In genomic region chr9:90197866-90198383, GRCm38 (mm10) we compare ENCODE assay signal across 15 mouse cellular contexts. TPM values are rescaled to one million over a fixed set of nuclear protein-coding genes. Genes with fewer than 3 reads are reported as not detected.
A peak's percentile ranks its signal among the peaks of the same experiment; 100 is the strongest.
DNase-seq lines count a peak whose midpoint lies in the region; ATAC-seq and TF ChIP-seq lines count a peak whose summit lies in the region.
"Had no signal": no experiment of that assay in that cellular context is flagged by ENCODE, and none has a peak within 500 bp of the region (broad histone marks: within the 10 kb centered on the region; RNA-seq: fewer than 3 reads in every experiment).

No protein-coding gene starts in this region.

- H3K27me3 ChIP-seq in hindbrain, postnatal 0 days (ENCODE audit: insufficient read depth, low read length), result no peaks in the 10 kb centered on the region
- no peaks in the 10 kb centered on the region for H3K27me3 ChIP-seq in hindbrain, embryonic 16.5 days (replicated peaks; ENCODE audit: control insufficient read depth, insufficient read depth, low read length)
- no peaks in the 10 kb centered on the region for H3K27me3 ChIP-seq in spleen, adult 2 months (ENCODE audit: control insufficient read depth, insufficient read depth, low read length)

- peak overlapping the region; percentile 49 for H3K4me3 ChIP-seq in gastrocnemius, adult 2 months
- no peak overlapping the region for H3K4me3 ChIP-seq in hindbrain, postnatal 0 days (ENCODE audit: low read length)
- no peak overlapping the region for H3K4me3 ChIP-seq in hindbrain, embryonic 16.5 days (ENCODE audit: low read length)
- H3K4me3 ChIP-seq in spleen, adult 2 months (ENCODE audit: extremely low read depth, insufficient read depth, insufficient read length), result no peak overlapping the region
- H3K4me3 ChIP-seq: erythroblast, embryonic 14.5 days; limb, embryonic 10.5 days had no signal

- no peak for TF ChIP-seq POLR2A in spleen, adult 2 months (IDR thresholded peaks at IDR 0.05; ENCODE audit: low read depth, low read length)

- no peaks in the 10 kb centered on the region for H3K4me1 ChIP-seq in hindbrain, postnatal 0 days (ENCODE audit: insufficient read depth, low read length)
- peaks cover 4% of the 10 kb centered on the region; the same call in 1 of the 2 replicates for H3K4me1 ChIP-seq in hindbrain, embryonic 16.5 days (ENCODE audit: control insufficient read depth, insufficient read depth, low read depth, low read length)
- peaks cover 15% of the 10 kb centered on the region; the same call in 1 of the 2 replicates for H3K4me1 ChIP-seq in spleen, adult 2 months (ENCODE audit: control insufficient read depth, insufficient read depth, insufficient read length)

- H3K9me3 ChIP-seq in hindbrain, postnatal 0 days (ENCODE audit: low read length), result no peaks in the 10 kb centered on the region
- H3K9me3 ChIP-seq in hindbrain, embryonic 16.5 days (ENCODE audit: control insufficient read depth, low read length), result no peaks in the 10 kb centered on the region
- H3K9me3 ChIP-seq: limb, embryonic 10.5 days had no signal

- no peak overlapping the region for H3K4me2 ChIP-seq in hindbrain, postnatal 0 days (ENCODE audit: low read depth, low read length)
- no peak overlapping the region for H3K4me2 ChIP-seq in hindbrain, embryonic 16.5 days (ENCODE audit: low read length)

- peak overlapping the region; percentile 78 for H3K27ac ChIP-seq in gastrocnemius, adult 2 months
- no peak overlapping the region for H3K27ac ChIP-seq in hindbrain, postnatal 0 days
- H3K27ac ChIP-seq in hindbrain, embryonic 16.5 days (ENCODE audit: low read depth, low read length), result no peak overlapping the region
- 0 out of 2 replicates have a peak overlapping the region, but pooled peaks have one; percentile 8 for H3K27ac ChIP-seq in spleen, adult 2 months (ENCODE audit: insufficient read depth, low read length)
- H3K27ac ChIP-seq: limb, embryonic 10.5 days; macrophage had no signal

- DNase-seq in gastrocnemius, adult 2 months, result no peak
- DNase-seq in gastrocnemius, postnatal 4 days (ENCODE audit: low spot score in 2 of 2), result no peak
- DNase-seq in hindbrain, postnatal 0 days (ENCODE audit: low spot score), result no peak
- no peak for DNase-seq in spleen, adult 2 months (ENCODE audit: low read depth in 1 of 2, low spot score in 2 of 2)
- DNase-seq in spleen, adult 18-20 months, result no peak
- no peak for DNase-seq in c-Kit-positive CD71-positive TER-119-positive erythroid progenitor cells, embryonic 14.5 days (ENCODE audit: low spot score)
- DNase-seq: embryo, embryonic 11 days; lung, adult 2 months had no signal

- intact Hi-C loops in gastrocnemius, adult 2 months (cut with DNase I), result no loop called here

- 78% methylated on average over 7 of the region's 7 CpGs for WGBS in hindbrain, postnatal 0 days
- 76% methylated on average over 7 of the region's 7 CpGs for WGBS in hindbrain, embryonic 16.5 days
- 74% methylated on average over 7 of the region's 7 CpGs for WGBS in spleen, adult 2 months

- TF ChIP-seq CTCF in gastrocnemius, adult 2 months (IDR thresholded peaks at IDR 0.05), result no peak
- no peak for TF ChIP-seq CTCF in hindbrain, postnatal 0 days (IDR thresholded peaks at IDR 0.05; ENCODE audit: low read depth)
- TF ChIP-seq CTCF in spleen, adult 2 months (IDR thresholded peaks at IDR 0.05; ENCODE audit: extremely low read depth, insufficient read depth, insufficient read length, insufficient replicate concordance), result no peak

- 0 out of 2 replicates have a peak overlapping the region, but pooled peaks have one; percentile 5 for H3K9ac ChIP-seq in hindbrain, postnatal 0 days (replicated peaks; ENCODE audit: low read length)
- no peak overlapping the region for H3K9ac ChIP-seq in hindbrain, embryonic 16.5 days (ENCODE audit: low read depth, low read length)

- 0 out of 2 replicates have a peak, but pooled peaks have one; percentile 6 for ATAC-seq in hindbrain, postnatal 0 days
- ATAC-seq in hindbrain, embryonic 16.5 days, result no peak

- 0 out of 2 replicates have a peak, but pooled peaks cover 6% of the 10 kb centered on the region for H3K36me3 ChIP-seq in hindbrain, postnatal 0 days (ENCODE audit: insufficient read depth, low read length)
- peaks cover 4% of the 10 kb centered on the region; the same call in 1 of the 2 replicates for H3K36me3 ChIP-seq in hindbrain, embryonic 16.5 days (ENCODE audit: control insufficient read depth, insufficient read depth, low read length)
- H3K36me3 ChIP-seq in spleen, adult 2 months (ENCODE audit: control insufficient read depth, insufficient read depth, low read length), result no peaks in the 10 kb centered on the region

RNA-seq across cellular contexts. Expression of gene Adamts7, which starts 35.1 kb away (rescaled TPM):
- total RNA-seq in gastrocnemius, adult 2 months (2021), result under 1 TPM; 0.41 to 0.59 TPM
- 10 to 100 TPM; 13.2 to 15.5 TPM for total RNA-seq in gastrocnemius, postnatal 4 days (2021)
- 6.4 and 10.4 TPM in 2 replicates for total RNA-seq in hindbrain, postnatal 0 days (2014; rRNA removed)
- polyA plus RNA-seq in hindbrain, postnatal 0 days (2015; fragmentation: Nextera tagmentation; extraction: Ambion mirVana), result 2.7 and 2.9 TPM in 2 replicates
- polyA plus RNA-seq in hindbrain, embryonic 16.5 days (2015; fragmentation: Nextera tagmentation; extraction: Ambion mirVana), result 4.9 and 9.4 TPM in 2 replicates
- polyA plus RNA-seq in spleen, adult 2 months (2012; rRNA removed), result 3.5 and 4.6 TPM in 2 replicates
- total RNA-seq: hematopoietic stem cell, adult 5-6 weeks; MEL; neutrophil, adult 5-6 weeks had no signal
- polyA plus RNA-seq: macrophage had no signal

Comparison
In these comparisons a context has a peak if more than half of its experiments do, and no peak if none do; other contexts are left out.
1. H3K27ac ChIP-seq: peak in gastrocnemius, adult 2 months (single experiment) and spleen, adult 2 months (single experiment); none in hindbrain, postnatal 0 days (single experiment) and hindbrain, embryonic 16.5 days (single experiment).